Mouse (Mus musculus): Measurements from ENCODE around the gene Vasn. TPM values are rescaled to one million over a fixed set of nuclear protein-coding genes. Genes with fewer than 3 reads are reported as not detected.
A peak's percentile ranks its signal among the peaks of the same experiment; 100 is the strongest.

The Vasn gene
- total RNA-seq, 2 experiments from 2014 or later, result 10.0 to 15.3 TPM

DNA sequence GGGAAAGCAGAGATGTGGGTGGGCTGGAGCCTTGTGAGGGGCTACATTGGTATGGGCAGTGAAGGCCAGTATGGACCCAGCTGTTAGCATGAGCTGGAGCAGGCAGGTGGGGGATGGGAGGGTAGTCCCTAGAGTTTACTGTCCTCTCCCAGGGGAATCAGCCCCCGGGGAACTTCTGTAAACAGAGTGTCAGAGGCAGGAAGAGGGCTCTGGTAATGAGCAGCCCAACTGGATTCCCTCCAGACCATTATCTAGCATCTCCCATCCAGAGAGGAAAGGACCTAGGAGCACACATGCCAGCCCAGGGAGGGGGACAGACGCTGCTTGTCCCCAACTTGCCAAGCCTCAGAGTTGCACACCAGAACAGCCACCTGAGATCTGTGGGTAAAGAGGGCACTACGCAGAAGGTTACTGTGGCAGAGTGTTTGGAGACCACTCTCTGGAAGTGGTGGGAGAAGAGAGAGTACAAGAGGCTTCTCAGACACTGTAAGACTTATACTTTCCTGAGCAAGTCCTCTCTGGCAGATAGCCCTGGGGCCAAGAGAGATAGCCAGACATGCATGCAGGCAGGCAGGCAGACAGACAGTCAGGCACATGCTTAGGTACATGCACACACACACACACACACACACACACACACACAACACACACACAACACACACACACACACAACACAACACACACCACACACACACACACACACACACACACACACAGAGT is 1.5 kb downstream of the Vasn start:
- no peak for DNase-seq (ENCODE audit: low spot score in 2 of 2)

DNA sequence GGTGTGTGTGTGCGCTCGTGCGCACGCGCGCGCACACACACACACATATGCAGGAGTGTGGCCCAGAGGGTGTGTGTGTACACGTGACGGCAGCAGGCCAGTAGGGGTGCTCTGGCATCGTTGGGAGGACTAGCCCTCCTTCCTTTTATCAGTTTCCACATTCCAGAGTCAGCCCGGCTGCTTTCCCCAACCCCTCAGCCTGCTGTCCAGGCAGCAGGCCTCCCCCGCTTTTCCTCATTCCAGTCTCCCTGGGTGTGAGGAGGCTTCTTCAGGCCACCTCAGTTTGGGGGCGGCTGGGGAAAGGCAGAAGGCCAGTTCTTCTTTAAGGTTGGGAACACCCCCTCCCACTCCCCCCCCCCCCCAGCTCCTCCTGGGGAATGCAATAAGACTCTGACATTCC is 2.4 kb downstream of the Vasn start:
- DNase-seq (ENCODE audit: low spot score in 2 of 2), result no peak

DNA sequence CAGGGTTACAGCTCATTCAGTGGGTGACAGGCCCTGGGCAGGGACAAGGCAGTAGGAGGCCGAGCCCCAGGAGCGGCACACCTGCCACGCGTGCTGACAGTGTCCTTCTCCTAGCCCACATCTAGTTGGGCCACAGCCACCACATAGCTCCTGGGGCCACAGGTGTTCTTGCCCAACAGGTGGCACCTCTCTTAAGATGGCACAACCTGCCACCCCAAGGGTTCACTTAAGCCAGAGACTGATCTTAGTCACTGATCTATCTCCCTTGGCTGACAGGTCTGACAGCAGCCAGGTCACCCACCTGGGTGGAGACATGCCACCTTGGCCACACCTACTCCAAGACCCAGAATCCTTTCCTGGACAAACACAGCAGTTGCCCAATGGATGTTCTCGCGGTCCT is 3.2 kb downstream of the Vasn start:
- no peak for DNase-seq (ENCODE audit: low spot score in 2 of 2)

DNA sequence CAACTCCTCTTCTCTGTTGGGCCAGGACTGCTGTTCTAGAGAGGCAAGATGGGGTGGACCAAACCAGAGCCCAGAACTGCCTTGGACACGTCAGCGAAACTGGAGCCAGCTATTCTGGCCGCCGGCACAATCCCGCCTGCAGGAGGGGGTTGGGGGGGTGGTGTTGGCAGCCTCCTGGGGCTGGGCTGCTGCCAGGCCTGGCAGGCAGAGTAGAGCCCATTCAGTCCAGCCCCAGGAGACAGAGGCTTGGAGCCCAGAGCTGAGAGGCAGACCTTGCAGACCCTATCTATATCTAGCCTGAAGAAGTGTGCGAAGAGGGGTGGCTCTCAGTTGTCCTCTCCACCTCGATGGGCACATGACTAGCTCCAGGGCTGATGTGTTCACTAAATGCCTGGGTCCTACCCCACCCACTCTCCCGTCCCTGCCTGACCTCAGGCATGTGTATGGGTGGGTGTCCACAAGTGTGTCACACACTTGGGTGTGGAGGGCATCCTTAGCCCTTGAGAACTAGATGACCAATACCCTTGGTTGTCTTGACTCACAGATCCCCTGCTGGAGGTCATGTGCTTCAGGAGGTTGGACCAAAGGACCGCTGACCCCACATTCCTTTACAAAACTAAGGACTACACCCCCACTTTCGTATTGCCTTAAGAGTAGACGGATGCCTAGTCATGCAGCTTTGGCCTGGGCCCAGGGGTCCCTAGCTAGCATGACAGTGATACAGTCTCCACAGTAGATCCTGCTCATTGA is 4.1 kb downstream of the Vasn start:
- DNase-seq (ENCODE audit: low spot score in 2 of 2), result peak; percentile 62 to 69

DNA sequence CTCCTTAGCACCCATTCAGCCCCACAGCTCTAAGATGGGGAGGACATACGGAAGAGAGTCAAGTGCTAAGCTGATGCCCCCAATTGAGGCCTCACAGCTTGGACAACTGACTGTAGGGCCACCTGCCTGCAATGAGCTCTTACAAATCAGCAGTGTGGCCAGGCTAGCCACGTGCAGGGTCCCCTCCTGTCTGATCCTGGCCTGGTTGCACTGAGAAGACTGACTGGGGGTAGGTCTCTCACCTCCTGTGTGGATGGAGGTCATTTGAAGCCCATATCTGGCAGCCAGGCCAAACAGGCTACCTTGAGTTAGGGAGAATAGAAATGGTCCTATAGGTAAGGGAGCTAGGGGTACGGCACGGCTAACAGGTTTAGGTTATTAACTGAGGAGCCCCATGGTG is 6.1 kb downstream of the Vasn start:
- DNase-seq (ENCODE audit: low spot score in 2 of 2), result no peak

DNA sequence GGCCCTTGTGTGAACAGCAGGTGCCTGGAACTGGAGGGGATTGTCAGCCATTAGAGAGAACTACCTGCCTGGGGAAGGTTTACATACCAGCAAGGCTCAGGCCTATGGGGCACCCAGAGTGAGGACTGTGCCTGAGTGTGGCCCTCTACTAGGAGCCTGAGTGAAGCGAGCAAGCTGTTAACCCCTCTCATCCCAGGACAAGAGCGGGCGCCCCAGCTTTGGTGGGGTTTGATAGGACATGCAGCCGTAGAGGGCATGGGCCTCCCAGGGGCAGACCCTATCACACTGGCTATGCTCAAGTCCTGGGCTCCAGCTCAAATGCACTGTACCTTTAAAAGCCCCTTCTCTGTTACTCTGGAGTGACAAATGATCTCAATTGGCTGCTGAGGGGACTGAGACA is 7.1 kb downstream of the Vasn start:
- DNase-seq (ENCODE audit: low spot score in 2 of 2), result no peak

DNA sequence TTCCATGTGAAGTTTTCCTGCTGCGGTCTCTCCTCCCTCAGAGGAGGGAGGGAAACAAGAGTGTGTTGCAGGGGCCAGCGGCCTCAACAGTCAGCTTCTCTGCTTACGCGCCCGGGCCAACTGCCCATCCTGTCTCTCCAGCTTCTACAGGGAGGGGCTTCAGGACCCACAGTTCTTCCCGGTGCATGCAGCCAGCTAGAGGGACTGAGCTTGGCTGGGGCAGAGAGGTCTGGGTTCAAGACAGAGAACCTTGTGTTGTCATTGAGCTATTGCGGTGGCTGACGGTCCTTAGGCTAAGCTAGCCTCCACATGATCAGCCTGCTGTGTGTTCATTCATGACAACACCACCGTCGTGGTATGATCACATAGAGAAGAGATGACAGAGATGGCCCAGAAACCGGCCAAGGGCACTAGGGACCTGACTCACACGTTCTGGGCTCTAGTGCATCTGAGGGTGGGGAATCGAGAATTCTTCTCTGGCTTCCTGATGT is 8.0 kb downstream of the Vasn start:
- no peak for DNase-seq (ENCODE audit: low spot score in 2 of 2)

DNA sequence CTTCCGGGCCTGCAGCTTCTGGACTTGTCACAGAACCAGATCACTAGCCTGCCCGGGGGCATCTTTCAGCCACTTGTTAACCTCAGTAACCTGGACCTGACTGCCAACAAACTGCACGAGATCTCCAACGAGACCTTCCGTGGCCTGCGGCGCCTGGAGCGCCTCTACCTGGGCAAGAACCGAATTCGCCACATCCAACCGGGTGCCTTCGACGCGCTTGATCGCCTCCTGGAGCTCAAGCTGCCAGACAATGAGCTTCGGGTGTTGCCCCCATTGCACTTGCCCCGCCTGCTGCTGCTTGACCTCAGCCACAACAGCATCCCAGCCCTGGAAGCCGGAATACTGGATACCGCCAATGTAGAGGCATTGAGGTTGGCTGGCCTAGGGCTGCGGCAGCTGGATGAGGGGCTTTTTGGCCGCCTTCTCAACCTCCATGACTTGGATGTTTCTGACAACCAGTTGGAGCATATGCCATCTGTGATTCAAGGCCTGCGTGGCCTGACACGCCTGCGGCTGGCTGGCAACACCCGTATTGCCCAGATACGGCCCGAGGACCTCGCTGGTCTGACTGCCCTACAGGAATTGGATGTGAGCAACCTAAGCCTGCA is 8.8 kb downstream of the Vasn start:
- no peak for DNase-seq (ENCODE audit: low spot score in 2 of 2)

DNA sequence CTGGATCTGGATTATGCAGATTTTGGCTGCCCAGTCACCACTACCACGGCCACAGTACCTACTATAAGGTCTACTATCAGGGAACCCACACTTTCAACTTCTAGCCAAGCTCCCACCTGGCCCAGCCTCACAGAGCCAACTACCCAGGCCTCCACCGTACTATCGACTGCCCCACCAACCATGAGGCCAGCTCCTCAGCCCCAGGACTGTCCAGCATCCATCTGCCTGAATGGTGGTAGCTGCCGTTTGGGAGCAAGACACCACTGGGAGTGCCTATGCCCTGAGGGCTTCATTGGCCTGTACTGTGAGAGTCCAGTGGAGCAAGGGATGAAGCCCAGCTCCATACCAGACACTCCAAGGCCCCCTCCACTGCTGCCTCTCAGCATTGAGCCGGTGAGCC is 9.5 kb downstream of the Vasn start:
- no peak for DNase-seq (ENCODE audit: low spot score in 2 of 2)

DNA sequence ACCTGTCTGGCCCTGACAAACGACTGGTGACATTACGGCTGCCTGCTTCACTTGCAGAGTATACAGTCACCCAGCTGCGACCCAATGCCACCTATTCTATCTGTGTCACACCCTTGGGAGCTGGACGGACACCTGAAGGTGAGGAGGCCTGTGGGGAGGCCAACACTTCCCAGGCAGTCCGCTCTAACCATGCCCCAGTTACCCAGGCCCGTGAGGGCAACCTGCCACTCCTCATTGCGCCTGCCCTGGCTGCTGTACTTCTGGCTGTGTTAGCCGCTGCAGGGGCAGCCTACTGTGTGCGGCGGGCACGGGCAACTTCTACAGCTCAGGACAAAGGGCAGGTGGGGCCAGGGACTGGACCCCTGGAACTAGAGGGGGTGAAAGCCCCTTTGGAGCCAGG is 10.0 kb downstream of the Vasn start:
- DNase-seq (ENCODE audit: low spot score in 2 of 2), result no peak

DNA sequence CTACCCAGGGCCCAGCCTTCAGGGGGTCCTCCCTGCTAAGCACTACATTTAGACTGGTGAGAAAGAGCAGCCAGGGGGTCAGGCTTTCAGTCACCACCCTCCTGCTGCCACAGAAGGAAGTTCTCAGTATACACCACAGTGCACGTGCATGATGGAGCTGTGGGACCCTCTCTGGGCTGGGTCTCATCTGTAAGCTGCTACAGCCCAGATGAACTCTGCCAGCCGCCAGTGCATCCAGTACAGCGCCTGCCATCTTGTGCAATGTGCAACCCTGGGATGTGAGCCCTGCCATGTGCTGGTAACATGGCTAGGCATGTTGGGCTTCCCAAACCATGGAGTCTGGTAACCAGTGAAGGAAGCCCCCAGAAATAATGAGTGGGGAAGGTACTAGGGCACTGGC is 10.4 kb downstream of the Vasn start:
- DNase-seq (ENCODE audit: low spot score in 2 of 2), result no peak

DNA sequence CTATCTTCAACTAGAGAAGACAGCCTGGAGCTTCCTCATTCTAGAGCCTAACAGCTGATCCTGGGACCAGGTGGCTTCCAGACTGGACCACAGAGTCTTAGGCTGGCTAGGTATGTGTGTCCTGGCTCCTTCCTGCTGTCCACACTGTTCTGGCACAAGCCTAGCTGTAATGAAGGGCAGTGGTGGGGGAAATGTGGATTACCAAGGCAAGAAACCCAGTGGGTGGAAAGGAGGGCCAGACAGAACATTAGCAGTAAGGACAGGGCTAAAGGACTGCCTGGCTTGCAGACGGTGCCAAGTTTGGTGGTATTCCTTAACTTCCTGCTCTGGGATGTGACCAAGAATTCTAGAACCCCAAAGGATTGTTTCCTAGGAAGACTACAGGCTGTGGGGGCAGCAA is 11.3 kb downstream of the Vasn start:
- DNase-seq (ENCODE audit: low spot score in 2 of 2), result no peak

DNA sequence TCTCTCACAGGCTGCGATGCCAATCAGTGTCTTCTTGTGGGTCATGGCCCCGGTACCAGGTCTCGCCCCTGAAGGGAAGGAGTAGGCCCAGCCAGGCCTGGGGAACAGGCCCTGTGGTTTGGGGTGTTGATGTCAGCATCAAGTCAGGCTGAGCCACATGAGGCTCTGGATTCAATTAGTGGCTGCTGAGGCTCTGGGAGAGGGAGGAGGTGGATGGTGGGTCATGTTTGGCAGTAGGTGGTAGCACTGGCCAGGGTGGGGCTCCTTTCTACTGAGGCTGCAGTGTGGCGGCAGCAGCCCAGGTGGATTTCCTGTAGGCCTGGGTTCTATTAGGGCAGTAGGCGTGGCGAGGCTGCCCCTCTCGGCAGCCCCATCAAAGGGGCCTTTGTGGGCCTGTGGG is 11.9 kb downstream of the Vasn start:
- DNase-seq (ENCODE audit: low spot score in 2 of 2), result no peak

DNA sequence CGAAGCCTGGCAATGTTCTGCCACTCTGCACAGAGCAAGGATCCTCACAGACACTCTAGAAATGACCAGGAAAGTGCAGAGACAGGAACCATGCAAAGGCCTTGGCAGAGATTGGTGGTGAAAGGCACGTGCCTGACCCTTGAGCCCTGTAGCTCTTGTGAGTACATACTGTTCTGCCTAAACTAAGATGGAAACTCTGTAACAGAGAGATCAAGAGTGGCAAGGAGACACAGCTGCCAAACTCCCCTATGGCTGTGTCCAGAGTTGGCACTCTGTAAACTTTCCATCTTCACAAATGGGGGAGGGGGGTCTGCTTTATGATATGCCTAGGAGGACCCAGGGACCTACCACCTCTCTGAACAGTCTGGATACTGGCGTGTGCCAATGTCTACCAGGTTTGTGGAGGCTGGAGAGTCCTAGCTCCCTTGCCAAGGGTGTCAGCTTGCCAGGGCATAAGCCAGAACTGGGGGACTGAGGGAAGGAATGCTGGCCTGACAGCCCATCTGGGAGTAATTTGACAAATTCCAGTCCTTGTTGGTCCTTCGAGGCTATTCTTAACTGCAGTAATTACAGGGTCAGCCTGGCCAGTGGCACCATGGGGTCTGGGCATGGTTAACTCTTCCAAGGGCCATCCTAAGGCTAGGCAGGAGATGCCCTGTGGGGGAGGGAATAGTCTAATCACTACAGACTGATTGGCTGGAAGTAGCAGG is 13.1 kb downstream of the Vasn start:
- no peak for DNase-seq (ENCODE audit: low spot score in 2 of 2)

DNA sequence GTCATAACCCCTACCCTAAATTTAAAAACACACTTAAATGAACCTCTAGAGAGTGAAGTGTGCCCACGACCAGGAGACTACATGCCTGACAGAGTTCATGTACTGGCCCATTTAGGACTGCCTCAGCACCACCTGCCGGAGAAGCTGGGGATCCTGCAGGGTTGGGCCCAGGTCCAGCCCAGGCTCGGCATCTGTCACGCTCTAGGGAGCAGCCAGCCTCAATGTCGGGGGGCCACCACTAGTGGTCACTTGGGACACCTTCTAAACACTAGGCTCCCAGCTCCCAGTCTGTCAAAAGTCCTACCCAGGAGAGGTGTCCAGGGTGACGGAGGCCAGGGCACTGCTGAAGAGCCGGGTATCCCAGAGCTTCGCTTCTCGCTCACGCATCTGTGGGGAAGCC is 15.0 kb downstream of the Vasn start:
- DNase-seq (ENCODE audit: low spot score in 2 of 2), result no peak

DNA sequence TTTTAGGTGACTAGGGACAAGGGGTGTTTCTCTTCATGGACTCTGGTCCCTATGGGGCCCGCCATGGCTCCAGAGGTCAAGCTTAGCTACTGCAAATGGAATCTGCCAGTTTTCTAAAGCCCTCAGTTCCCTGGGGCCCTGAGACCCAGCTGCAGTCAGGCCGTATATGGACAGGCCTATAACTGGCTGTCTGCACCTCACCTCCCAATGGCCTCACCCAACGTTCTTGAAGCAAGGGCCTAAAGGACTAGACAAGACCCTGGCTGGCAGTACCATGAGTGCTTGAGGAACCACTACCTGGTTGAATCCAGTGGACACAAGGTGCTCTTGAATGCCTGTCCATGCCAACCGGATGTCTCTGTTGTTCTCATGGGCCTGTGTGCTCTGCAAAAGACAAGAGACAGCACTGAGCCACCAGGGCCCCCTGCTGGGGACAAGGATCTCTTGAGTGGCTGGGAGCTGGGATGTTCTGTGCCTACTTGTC is 15.6 kb downstream of the Vasn start:
- no peak for DNase-seq (ENCODE audit: low spot score in 2 of 2)

DNA sequence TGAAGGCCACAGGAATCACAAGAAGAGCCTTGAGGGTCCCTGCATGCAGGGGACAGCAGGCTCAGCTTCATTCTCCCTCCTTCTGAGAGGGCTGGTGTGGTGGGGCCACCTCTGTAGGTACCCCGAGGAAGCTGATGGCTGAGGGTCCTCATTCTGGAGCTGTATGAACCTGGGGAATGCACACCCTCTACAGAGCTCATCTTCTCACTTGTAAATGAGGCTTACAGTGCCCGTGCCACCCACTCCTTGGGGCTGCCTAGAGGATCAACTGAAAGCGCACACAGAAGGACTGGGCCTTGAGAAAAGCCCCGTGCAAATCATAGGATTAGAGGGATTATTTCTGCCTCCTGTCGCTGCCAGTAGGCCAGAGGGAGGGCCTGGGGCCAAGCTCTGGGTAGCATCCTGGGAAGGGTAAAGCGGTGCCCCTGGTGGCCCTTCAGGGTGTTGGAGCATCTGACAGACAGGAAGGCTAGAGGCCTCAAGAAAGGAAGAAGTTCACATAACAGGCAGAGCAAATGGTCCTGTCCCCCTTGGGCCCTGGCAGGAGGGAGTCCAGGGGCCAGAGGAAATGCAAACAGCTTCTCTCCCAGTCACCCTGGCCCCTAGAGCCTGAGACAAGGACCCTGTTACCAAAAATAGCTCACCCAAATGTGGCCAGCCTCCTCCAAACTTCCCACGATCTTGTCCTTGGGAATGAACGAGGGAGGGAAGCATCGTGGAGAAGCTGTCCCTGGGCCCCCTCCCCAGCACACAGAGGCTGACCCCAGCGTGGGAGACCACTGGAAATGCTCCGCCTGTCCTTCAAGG is 16.2 kb downstream of the Vasn start:
- no peak for DNase-seq (ENCODE audit: low spot score in 2 of 2)

DNA sequence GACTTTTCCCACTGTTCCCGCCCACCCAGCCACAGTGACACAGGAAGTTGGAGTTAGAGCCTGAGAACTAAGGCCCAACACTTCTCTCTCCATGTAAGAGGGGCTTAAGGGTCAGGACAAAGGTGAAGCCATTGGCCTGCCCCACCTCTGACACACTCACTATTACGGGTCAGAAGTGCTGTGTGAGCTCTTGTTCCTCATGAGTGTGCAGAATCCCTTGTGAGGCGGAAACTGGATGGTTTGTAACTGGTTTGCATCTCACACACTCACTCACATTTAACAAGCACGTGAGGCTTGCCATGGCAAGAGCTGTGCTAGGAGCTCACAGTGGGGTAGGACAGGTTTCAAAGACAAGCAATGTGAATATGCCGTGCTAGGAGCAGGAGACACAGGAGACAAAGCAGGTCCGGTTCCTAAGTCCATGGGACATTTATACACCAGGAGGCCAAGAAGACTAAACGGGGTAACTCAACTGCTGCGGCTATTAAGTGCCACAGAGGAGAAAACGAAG is 16.9 kb downstream of the Vasn start:
- no peak for DNase-seq (ENCODE audit: low spot score in 2 of 2)

DNA sequence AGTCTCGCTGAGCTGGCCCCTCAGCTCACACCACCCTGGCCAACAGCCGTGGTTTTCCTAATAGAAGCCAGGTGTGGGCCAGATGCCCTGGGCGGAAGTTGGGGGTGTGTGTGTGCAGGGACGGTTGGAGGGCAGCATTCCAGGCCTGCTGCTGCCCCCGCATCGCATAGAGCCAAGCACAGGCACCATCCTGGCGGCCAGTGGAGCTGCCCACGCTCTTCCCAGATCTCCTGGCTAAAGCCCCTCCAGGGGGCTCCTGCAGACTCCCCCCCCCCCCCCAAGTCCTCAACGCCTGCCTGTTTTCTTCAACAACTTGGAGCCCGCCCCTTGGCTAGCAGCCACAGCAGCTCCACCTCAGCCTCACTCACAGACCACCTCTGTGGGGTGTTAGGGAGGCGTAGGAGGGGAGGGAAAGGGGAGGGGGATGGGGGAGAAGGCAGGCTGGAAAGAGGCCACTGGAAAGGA is 19.1 kb downstream of the Vasn start:
- no peak for DNase-seq (ENCODE audit: low spot score in 2 of 2)

DNA sequence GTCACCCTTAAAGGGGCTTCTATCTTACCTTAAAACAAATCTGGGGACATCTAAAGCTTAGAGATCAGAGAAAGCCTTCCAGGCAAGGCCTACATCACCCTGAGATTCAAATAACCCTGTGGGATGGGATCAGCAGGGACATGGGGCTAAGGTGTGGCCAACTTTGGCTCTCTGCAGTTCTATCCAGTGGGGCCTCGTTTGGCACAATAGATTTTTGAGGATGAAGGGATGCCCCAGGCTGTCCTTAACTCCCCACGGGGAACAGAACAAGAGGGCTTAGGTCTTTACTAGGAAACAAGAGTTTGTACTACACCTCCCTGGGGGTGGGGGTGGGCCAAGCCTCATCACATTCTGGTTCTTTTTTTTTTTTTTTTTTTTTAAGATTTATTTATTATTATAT is 19.6 kb downstream of the Vasn start:
- no peak for DNase-seq (ENCODE audit: low spot score in 2 of 2)
